Mouse (Mus musculus) liver, postnatal 0 days (tissue): ENCODE data around the gene 1700011L22Rik.

Source experiments
- CTCF ChIP-seq: sonication (generic); IDR thresholded peaks from 2 replicates; pipeline ENCODE4 v1.5.1; 2016; ENCODE audit warnings: antibody characterized with exemption, low read depth
- EP300 ChIP-seq: IDR thresholded peaks from 2 replicates; pipeline ENCODE4 v1.6.1; 2016; ENCODE audit warnings: antibody characterized with exemption, low read depth, mild to moderate bottlenecking

- no peak for TF ChIP-seq CTCF
- no peak for TF ChIP-seq EP300
Measured at GRCm38 (mm10) chr8:79293841-79294240, 45.5 kb upstream of the 1700011L22Rik start.
